Mouse (Mus musculus) fat pad, adult 2 months (tissue): Measurements from ENCODE around the gene Mrps24.
A peak's percentile ranks its signal among the peaks of the same experiment; 100 is the strongest.

Experiments used
- DNase-seq: peaks from one replicate; pipeline ENCODE4 v3.0.0-alpha.2; 2011; ENCODE audit warnings: low read depth, low spot score; ENCODE audit errors: extremely low read depth

Gene Mrps24

GRCm38 (mm10) chr11:5715630-5716105, at the start of gene Mrps24:
Gene Mrps24 (minus strand): TSS chr11:5715680.
- DNase-seq: no peak

- no peak for DNase-seq
Observed at GRCm38 (mm10) chr11:5762633-5762982, 47.1 kb upstream of the Mrps24 start.

GRCm38 (mm10) chr11:5761820-5762632, 46.5 kb upstream of the Mrps24 start, which contains the start of gene Urgcp:
Gene Urgcp (minus strand): TSS chr11:5762376.
- DNase-seq: peak; percentile 40

- no peak for DNase-seq
Observed at GRCm38 (mm10) chr11:5753755-5754154, 38.3 kb upstream of the Mrps24 start.

- no peak for DNase-seq
Observed at GRCm38 (mm10) chr11:5744951-5745350, 29.5 kb upstream of the Mrps24 start.

GRCm38 (mm10) chr11:5742106-5742505, 26.6 kb upstream of the Mrps24 start:
- DNase-seq: no peak

- DNase-seq: no peak
Observed at GRCm38 (mm10) chr11:5740965-5741627, 25.6 kb upstream of the Mrps24 start.

- DNase-seq: no peak
Observed at GRCm38 (mm10) chr11:5740599-5740964, 25.1 kb upstream of the Mrps24 start.

- peak; percentile 36 for DNase-seq
Observed at GRCm38 (mm10) chr11:5739846-5740245, 24.4 kb upstream of the Mrps24 start.

- no peak for DNase-seq
Observed at GRCm38 (mm10) chr11:5738888-5739632, 23.6 kb upstream of the Mrps24 start.

- no peak for DNase-seq
Observed at GRCm38 (mm10) chr11:5737137-5737536, 21.7 kb upstream of the Mrps24 start.

- no peak for DNase-seq
Observed at GRCm38 (mm10) chr11:5734323-5734722, 18.8 kb upstream of the Mrps24 start.

GRCm38 (mm10) chr11:5732401-5732800, 16.9 kb upstream of the Mrps24 start:
- no peak for DNase-seq

- no peak for DNase-seq
Observed at GRCm38 (mm10) chr11:5729582-5729981, 14.1 kb upstream of the Mrps24 start.

- DNase-seq: no peak
Observed at GRCm38 (mm10) chr11:5718611-5719354, 3.3 kb upstream of the Mrps24 start.

GRCm38 (mm10) chr11:5716938-5717705, 1.6 kb upstream of the Mrps24 start:
- DNase-seq: no peak

GRCm38 (mm10) chr11:5716246-5716645, 766 bp upstream of the Mrps24 start:
- DNase-seq: no peak

GRCm38 (mm10) chr11:5715179-5715578, 301 bp downstream of the Mrps24 start:
- no peak for DNase-seq

GRCm38 (mm10) chr11:5707530-5708353, 7.7 kb downstream of the Mrps24 start:
- peak; percentile 14 for DNase-seq
